22 mouse cellular contexts compared by ENCODE assay signal in the genomic region with DNA sequence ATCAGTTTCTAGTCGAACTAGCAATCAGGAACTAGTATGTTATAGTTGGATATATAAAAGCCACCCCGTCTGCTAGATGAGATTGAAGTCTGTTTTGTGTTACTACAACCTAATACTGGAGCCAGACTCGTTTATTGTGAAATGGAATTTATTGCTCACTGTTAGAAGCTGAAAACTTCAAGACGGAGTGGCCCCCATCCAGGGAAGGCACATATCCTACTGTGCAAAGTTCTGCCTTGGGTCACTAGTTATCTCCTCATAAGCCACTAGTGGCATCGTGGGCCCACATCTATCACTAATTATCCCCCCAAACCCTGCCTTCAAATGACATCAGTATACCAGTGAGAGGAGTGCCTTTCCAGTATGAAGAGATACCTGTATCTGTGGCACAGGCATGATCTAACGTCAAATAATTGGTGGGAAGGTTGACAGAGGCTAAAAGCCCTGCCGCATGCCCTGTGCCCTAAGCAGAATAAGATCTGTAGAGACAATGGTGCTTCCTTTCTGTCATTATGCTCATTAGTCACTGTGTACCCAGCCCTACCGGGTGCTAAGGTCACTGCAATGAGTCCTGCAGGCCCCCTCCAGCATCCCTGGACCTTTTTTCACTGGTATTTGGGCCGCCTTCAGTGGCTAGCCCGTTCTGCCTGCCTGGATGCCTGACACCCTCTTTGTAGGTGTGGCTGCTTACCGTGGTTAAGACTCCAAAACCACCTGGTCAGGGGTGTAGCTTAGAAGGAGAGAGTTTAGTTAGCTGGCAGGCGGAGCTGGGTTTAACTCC.
A peak's percentile ranks its signal among the peaks of the same experiment; 100 is the strongest.
DNase-seq lines count a peak whose midpoint lies in the region; ATAC-seq lines count a peak whose summit lies in the region.
"Had no signal": no experiment of that assay in that cellular context is flagged by ENCODE, and none has a peak within 500 bp of the region (broad histone marks: within the 10 kb centered on the region; RNA-seq: fewer than 3 reads in every experiment).

No protein-coding gene starts in this region.

- H3K9ac ChIP-seq in limb, embryonic 13.5 days: no peak overlapping the region
- no peak overlapping the region for H3K9ac ChIP-seq in intestine, embryonic 16.5 days (ENCODE audit: low read depth, low read length)
- H3K9ac ChIP-seq in kidney, embryonic 16.5 days (replicated peaks; ENCODE audit: low read length): 0 out of 2 replicates have a peak overlapping the region, but pooled peaks have one; percentile 45
- no peak overlapping the region for H3K9ac ChIP-seq in stomach, embryonic 15.5 days
- H3K9ac ChIP-seq: embryonic facial prominence, embryonic 13.5 days; forebrain, embryonic 15.5 days; liver, embryonic 14.5 days; neural tube, embryonic 13.5 days had no signal

- H3K4me3 ChIP-seq in limb, embryonic 13.5 days: no peak overlapping the region
- no peak overlapping the region for H3K4me3 ChIP-seq in limb, embryonic 10.5 days
- peak overlapping the region; percentile 25 for H3K4me3 ChIP-seq in intestine, embryonic 16.5 days (ENCODE audit: low read length)
- H3K4me3 ChIP-seq in kidney, embryonic 16.5 days (ENCODE audit: low read length): no peak overlapping the region
- no peak overlapping the region for H3K4me3 ChIP-seq in stomach, embryonic 15.5 days (replicated peaks)
- H3K4me3 ChIP-seq: embryonic facial prominence, embryonic 13.5 days; forebrain, embryonic 15.5 days; heart, embryonic 10.5 days; layer of hippocampus, adult 2 months; neural tube, embryonic 13.5 days had no signal

- H3K27me3 ChIP-seq in limb, embryonic 13.5 days: no peaks in the 10 kb centered on the region
- H3K27me3 ChIP-seq in limb, embryonic 10.5 days (ENCODE audit: low read depth, poor library complexity, severe bottlenecking): no peaks in the 10 kb centered on the region
- no peaks in the 10 kb centered on the region for H3K27me3 ChIP-seq in intestine, embryonic 16.5 days (replicated peaks; ENCODE audit: control insufficient read depth, insufficient read depth, low read length)
- H3K27me3 ChIP-seq in kidney, embryonic 16.5 days (ENCODE audit: insufficient read depth, low read length): no peaks in the 10 kb centered on the region
- H3K27me3 ChIP-seq in stomach, embryonic 15.5 days (replicated peaks): no peaks in the 10 kb centered on the region
- H3K27me3 ChIP-seq: embryonic facial prominence, embryonic 13.5 days; forebrain, embryonic 15.5 days; neural tube, embryonic 13.5 days; Patski had no signal

- peak; percentile 15; the same call in 1 of the 2 replicates for ATAC-seq in limb, embryonic 13.5 days (ENCODE audit: low FRiP score, low read depth)
- peak; percentile 72 for ATAC-seq in intestine, embryonic 16.5 days
- ATAC-seq in kidney, embryonic 16.5 days (ENCODE audit: low FRiP score, low TSS enrichment): no peak
- ATAC-seq in stomach, embryonic 15.5 days (ENCODE audit: insufficient read depth, low FRiP score, low read depth): no peak
- ATAC-seq: CD4-positive, CD25-positive, alpha-beta regulatory T cell, adult 4 months; forebrain, embryonic 15.5 days; Patski had no signal

- H3K36me3 ChIP-seq in limb, embryonic 13.5 days: peaks cover 21% of the 10 kb centered on the region
- H3K36me3 ChIP-seq in limb, embryonic 10.5 days: peaks cover 7% of the 10 kb centered on the region
- H3K36me3 ChIP-seq in intestine, embryonic 16.5 days (ENCODE audit: control insufficient read depth, insufficient read depth, low read length): no peaks in the 10 kb centered on the region
- peaks cover 5% of the 10 kb centered on the region; the same call in 1 of the 2 replicates for H3K36me3 ChIP-seq in kidney, embryonic 16.5 days (ENCODE audit: insufficient read depth, low read length)
- H3K36me3 ChIP-seq in stomach, embryonic 15.5 days: no peaks in the 10 kb centered on the region

- WGBS in limb, embryonic 13.5 days: 57% methylated on average over 12 of the region's 12 CpGs
- 74% methylated on average over 12 of the region's 12 CpGs for WGBS in limb, embryonic 10.5 days
- 51% methylated on average over 12 of the region's 12 CpGs for WGBS in intestine, embryonic 16.5 days
- 54% methylated on average over 12 of the region's 12 CpGs for WGBS in kidney, embryonic 16.5 days
- WGBS in stomach, embryonic 15.5 days: 69% methylated on average over 12 of the region's 12 CpGs

- H3K27ac ChIP-seq in limb, embryonic 13.5 days: no peak overlapping the region
- no peak overlapping the region for H3K27ac ChIP-seq in limb, embryonic 10.5 days
- peak overlapping the region; percentile 83 for H3K27ac ChIP-seq in intestine, embryonic 16.5 days (ENCODE audit: low read length)
- H3K27ac ChIP-seq in kidney, embryonic 16.5 days (ENCODE audit: low read length): peak overlapping the region; percentile 75
- no peak overlapping the region for H3K27ac ChIP-seq in stomach, embryonic 15.5 days
- H3K27ac ChIP-seq: embryonic facial prominence, embryonic 13.5 days; forebrain, embryonic 15.5 days; heart, embryonic 10.5 days; layer of hippocampus, adult 2 months; liver, embryonic 14.5 days; neural tube, embryonic 13.5 days had no signal

- DNase-seq in limb, embryonic 10.5 days (ENCODE audit: low spot score): no peak
- no peak for DNase-seq in cerebellum, postnatal 36 days
- DNase-seq in urinary bladder, postnatal 25 days (ENCODE audit: low spot score): no peak
- DNase-seq: adrenal gland, postnatal 10 days; cerebellum, postnatal 10 days; heart, postnatal 10 days; layer of hippocampus, postnatal 36 days; lung, postnatal 14 days; midbrain, embryonic 14.5 days; thymus, adult 18-20 months had no signal

- H3K4me1 ChIP-seq in limb, embryonic 13.5 days: peaks cover 23% of the 10 kb centered on the region
- H3K4me1 ChIP-seq in limb, embryonic 10.5 days: peaks cover 22% of the 10 kb centered on the region
- peaks cover 18% of the 10 kb centered on the region for H3K4me1 ChIP-seq in intestine, embryonic 16.5 days (ENCODE audit: control insufficient read depth, insufficient read depth, low read length)
- H3K4me1 ChIP-seq in kidney, embryonic 16.5 days (ENCODE audit: insufficient read depth, low read length): peaks cover 44% of the 10 kb centered on the region
- H3K4me1 ChIP-seq in stomach, embryonic 15.5 days: no peaks in the 10 kb centered on the region
- H3K4me1 ChIP-seq: forebrain, embryonic 15.5 days; heart, embryonic 10.5 days had no signal

- H3K9me3 ChIP-seq in limb, embryonic 13.5 days: no peaks in the 10 kb centered on the region
- H3K9me3 ChIP-seq in limb, embryonic 10.5 days (replicated peaks): no peaks in the 10 kb centered on the region
- H3K9me3 ChIP-seq in intestine, embryonic 16.5 days (ENCODE audit: control insufficient read depth, low read length): no peaks in the 10 kb centered on the region
- no peaks in the 10 kb centered on the region for H3K9me3 ChIP-seq in kidney, embryonic 16.5 days (ENCODE audit: low read length)
- no peaks in the 10 kb centered on the region for H3K9me3 ChIP-seq in stomach, embryonic 15.5 days
- H3K9me3 ChIP-seq: embryonic facial prominence, embryonic 13.5 days; forebrain, embryonic 15.5 days; heart, embryonic 10.5 days had no signal

- H3K4me2 ChIP-seq in limb, embryonic 13.5 days (replicated peaks): no peak overlapping the region
- peak overlapping the region; percentile 47 for H3K4me2 ChIP-seq in intestine, embryonic 16.5 days (ENCODE audit: low read depth, low read length)
- no peak overlapping the region for H3K4me2 ChIP-seq in kidney, embryonic 16.5 days (replicated peaks; ENCODE audit: low read depth, low read length)
- H3K4me2 ChIP-seq in stomach, embryonic 15.5 days: peak overlapping the region; percentile 21
- H3K4me2 ChIP-seq: embryonic facial prominence, embryonic 13.5 days; forebrain, embryonic 15.5 days; neural tube, embryonic 13.5 days had no signal

Comparison
In these comparisons a context has a peak if more than half of its experiments do, and no peak if none do; other contexts are left out.
1. ATAC-seq: peak in limb, embryonic 13.5 days (single experiment) and intestine, embryonic 16.5 days (single experiment); none in kidney, embryonic 16.5 days (single experiment) and stomach, embryonic 15.5 days (single experiment).
2. H3K27ac ChIP-seq: peak in intestine, embryonic 16.5 days (single experiment) and kidney, embryonic 16.5 days (single experiment); none in limb, embryonic 13.5 days (single experiment), limb, embryonic 10.5 days (single experiment) and stomach, embryonic 15.5 days (single experiment).
3. H3K4me2 ChIP-seq: peak in intestine, embryonic 16.5 days (single experiment) and stomach, embryonic 15.5 days (single experiment); none in limb, embryonic 13.5 days (single experiment) and kidney, embryonic 16.5 days (single experiment).